Mouse (Mus musculus) cerebellum, adult 11-12 months (tissue): ENCODE measurements around the gene Tnrc6a.
A peak's percentile ranks its signal among the peaks of the same experiment; 100 is the strongest.
"Not testable (repeated sequence)": the region's sequence is repeated elsewhere in the genome, so short reads cannot be mapped to it uniquely, and the experiment has no call there.

Experiments
- DNase-seq: peaks from one replicate; pipeline ENCODE4 v3.0.0; 2022

Gene Tnrc6a

DNA sequence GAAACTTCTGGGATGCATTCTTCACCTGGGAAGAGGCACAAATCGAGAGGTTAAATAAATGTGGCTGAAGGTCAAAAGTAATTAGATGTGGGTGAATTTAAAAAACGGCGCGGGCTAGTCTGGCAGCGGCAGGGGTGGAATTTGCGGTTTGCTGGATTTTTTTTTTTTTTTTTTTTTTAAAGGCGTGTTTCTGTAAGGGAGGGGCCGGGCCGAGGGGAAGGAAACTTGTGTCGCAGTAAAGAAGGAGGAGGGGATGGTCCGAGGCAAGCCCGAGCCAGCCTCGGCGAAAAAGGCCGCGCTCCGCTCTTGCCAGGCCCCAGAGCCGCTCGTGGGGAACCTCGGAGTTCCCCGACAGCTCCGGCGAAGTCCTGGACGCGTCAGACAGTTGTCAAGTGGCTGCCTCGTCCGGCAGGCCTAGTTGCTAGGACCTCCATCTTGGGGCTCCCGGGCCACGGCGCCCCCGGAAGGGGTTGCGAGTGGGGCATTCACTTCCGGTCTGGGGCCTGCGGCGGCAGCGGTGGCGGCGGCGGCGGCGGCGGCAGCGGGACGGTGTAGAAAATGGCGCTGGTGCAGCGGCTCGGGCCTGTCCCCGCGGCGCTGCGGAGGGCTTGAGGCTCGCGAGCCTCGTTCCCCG lies at the start of gene Tnrc6a:
Tnrc6a (plus strand) TSS at position 221 of the 634 bp plus-strand sequence.
- peak; percentile 92 for DNase-seq

DNA sequence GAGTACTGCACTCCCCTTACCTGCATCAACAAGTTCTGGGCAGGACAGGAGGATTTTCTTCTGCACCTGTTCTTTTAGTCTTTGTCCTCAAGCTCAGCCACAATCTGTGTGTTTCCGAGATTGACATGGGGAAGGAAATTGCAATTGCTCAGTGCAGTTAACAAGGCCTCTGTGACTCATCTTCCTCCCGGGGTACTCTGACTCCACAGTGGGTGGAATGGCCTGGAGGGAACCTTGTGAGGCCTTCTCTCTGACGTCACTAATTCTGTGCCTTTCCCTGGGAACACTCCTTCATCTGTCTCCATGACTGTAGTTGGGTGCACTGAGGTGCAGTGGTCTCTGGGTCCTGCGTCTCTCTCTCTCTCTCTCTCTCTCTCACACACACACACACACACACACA lies 41.4 kb upstream of the Tnrc6a start:
- DNase-seq: no peak

DNA sequence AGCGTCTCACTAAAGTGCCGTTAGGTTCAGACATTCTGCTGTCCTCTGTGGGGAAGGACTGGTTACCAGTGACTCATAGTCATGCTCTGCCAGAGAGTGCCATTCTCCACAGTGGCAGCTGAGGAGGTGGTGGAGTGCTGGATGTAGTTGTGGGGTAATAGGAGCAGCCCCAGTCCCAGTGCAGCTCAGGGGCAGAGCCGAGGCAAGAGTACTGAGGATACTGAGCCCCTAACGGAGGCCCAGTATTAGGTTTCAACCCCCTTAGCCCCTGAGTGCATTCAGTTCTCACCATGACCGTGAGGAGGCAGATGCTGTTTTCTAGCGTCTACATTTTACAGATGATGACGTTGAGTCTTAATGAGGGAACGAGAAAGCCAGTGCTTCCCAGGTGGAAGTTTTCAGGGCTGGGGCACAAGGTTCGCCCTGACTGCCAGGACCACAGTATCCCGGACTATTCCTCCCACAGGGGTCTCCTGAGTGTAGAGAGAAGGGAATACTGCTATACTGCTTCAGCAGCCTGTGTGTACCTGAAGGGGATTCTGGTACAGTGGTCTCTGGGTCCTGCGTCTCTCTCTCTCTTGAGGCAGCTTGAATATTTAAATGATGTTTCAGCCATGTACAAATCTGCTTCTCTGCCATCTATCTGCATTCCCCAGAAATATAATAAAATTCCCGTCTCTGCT lies 40.1 kb upstream of the Tnrc6a start:
- DNase-seq: no peak

DNA sequence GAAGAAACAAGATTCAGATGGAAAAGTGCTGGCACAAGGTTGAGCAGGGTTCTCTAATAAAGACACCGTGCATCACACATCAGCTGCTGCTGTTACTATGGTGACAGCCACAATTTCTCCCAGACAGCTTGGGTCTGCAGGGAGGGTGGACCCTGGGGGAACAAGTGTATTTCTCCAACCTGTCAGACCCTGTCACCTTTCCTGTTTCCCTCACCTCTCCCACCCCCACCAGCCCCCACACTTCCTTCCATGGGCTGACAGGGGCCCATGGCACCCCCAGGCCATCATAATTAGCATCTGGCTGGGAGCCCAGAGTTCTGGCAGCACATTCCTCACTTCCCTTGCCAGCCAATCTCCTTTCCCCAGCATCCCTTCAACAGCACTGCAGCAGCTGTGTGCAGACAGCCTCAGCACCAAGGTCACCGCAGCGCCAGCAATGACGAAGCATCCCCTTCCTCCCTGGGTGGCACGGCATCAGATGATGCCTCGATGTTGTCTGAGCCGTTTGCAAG lies 39.4 kb upstream of the Tnrc6a start:
- DNase-seq: peak; percentile 37

DNA sequence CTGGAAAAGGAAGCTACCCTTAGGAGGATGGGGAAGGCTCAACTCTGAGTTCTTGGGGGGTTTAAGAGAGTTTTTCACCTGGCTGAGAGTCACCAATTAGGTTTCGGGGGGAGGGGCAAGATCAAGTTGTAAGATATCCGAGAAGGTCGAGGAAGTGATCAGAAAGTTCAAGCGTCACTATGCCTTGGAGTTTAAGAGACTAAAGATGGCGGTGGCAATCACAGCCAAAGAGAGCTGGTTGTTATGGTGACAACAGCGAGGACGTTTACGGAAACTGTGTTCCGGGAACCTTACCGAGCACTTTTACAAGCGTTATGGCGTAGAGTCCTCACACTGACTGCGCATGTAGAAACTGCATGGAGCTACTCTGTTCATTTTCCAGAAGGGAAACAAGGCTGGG lies 39.0 kb upstream of the Tnrc6a start:
- no peak for DNase-seq

DNA sequence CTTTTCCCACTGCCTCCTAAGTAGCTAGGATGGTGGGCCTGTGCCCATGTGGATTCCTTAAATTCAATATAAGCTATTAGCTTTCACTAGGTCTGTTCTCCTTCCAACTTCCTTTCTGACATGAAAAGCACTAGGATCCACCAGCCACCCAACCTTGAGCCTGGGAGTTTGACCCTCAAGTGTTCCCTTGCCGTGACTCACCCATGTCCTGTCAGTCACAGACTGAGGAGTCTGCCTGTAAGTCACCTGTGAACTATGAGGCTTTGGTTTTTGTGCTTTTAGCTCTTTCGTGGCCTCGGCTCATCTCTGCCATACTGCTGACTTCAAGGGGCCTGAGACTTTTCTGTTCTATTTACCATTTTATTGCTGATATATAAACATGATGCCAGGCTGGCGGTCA lies 34.8 kb upstream of the Tnrc6a start:
- DNase-seq: no peak

DNA sequence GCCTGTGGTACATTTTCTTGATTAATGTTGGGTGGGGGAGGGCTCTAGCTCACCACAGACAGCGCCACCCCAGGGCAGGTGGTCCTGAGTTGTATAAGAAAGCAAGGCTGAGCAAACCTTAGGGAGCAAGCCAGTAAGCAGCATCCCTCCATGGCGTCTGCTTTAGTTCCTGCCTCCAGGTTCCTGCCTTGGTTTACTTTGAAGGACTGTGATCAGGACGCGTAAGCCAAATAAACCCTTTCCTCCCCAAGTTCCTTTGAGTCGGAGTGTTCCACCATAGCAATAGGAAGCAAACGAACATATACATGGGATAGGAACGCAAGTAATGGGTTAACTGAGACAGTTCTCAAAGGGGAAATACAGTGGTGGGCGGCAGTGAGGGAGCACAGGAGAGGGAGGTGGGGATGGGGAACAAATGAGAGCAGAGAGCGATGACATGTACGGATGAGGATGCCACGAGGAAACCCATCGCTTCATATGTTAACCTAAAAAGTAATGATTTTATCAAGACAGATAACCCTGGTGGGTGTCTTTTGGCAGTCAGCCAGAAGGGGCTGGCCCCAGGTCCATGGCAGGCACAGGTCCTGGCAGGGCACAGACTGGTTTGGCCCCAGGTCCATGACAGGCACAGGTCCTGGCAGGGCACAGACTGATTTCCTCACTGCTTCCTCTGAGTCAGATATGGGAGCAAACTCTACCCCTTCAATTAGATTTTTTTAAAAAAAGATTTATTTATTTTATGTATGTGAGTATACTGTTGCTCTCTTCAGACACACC lies 27.2 kb upstream of the Tnrc6a start:
- DNase-seq: no peak

DNA sequence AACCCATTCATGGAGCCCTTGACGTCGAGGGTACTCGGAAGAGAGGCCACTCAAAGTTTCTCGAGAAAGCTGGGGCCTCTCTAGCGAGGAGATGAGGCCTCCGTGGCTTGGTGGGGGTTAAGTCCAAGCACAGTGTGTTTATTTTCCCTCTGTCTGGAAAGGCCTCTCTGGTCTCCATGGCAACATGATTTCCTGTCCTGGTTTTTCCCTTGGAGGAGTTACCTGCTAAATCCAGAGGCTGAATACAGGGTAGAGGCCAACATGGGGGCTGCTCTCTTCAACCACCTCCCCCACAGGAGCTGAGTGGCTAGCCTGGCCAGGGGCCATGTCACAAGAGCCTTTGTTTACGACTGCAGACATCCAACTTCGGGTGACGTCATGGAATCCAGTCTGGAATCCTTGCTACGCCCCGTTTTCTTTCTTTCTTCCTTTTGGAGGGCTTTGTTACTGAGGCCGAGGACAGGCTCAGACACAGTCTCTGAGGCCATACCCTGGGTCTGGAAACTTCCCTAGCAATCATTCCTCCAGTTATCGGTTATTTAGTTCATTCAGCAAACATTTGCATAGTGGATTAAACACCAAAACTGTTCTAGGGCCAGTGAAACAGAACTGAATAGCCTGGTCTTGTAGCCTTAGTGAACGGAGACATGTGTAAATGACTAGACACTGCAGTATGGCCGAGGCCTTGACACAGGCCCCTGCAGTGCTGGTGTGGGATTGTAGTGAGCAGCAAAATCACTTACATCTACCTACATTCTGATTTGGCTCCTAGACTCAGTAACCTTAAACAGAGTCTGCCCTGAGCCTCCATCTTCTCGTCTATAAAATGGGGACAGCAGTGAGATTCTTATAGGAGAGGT lies 25.6 kb upstream of the Tnrc6a start:
- peak; percentile 33 for DNase-seq

DNA sequence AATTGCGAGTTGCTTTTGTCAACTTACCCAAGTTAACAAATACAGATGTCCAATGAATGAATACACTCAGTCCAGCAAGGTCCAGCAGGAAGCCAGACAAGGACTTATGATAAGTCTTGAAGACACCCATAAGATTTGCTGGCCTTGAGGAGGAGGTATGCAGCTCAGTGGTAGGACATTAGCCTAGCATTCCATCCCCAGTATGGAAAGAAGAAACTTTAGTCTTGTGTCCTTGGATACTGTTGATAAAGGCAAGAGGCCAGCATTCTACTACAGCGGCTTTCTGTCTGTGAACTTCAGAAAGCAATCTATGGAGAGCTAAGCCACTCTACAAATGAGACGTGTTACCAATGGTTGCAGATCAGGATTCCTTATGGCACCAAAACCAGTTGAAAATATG lies 22.4 kb upstream of the Tnrc6a start:
- no peak for DNase-seq

DNA sequence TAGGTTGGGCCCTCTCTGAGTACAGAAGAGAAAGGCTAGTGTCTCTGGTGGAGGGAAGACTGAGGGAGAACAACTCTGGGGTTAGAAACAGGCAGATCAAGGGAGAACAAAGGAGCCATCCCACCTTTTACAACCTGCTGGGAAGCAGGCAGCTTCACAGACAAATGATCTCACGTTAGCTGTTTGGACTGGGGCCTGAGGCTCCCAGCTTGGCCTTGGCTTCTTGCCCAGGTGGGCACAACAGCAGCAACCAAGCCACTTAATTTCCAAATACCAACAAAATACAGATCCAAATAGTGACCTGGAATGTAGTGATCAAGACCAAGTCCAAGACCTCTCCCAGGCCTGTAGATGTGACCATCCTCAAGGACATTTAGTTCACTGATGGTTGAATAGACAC lies 18.3 kb upstream of the Tnrc6a start:
- not testable (repeated sequence) for DNase-seq

DNA sequence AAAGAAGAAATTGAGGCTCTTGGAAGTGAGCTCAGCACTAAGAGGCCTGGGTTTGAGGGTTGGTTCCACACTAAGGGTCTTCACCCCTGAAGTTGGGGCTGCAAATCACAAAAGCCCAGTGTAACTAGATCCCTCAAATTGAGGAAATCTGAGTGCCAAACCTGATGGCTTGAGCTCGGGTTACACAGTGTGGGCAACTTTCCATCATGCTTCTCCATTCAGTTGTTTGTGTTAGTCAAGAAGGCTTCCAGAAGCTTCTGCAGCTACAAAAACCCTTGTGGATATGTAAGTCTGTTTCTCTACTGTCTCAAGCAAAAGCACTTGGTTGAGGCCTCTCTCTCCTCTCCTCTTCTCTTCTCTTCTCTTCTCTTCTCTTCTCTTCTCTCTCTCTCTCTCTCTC lies 17.8 kb upstream of the Tnrc6a start:
- no peak for DNase-seq

DNA sequence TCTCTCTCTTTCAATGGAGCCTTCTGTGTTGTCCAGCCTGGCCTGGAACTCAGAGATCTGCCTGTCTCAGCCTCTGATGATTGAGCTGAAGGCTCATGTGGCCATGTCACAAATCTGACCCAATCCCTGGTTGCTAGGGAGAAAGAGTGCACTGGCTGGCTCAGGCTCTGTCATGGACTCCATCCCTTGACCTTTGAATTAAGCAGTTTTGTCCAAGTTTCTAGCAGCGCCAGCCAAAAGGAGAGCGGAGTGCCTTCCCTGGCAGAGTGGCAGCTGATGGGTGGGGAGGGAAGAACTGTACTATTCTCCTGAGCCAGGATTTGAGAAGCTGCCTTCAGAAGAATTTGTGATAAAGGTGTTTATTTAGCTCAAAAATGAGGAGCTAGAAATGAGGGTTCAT lies 17.4 kb upstream of the Tnrc6a start:
- no peak for DNase-seq

DNA sequence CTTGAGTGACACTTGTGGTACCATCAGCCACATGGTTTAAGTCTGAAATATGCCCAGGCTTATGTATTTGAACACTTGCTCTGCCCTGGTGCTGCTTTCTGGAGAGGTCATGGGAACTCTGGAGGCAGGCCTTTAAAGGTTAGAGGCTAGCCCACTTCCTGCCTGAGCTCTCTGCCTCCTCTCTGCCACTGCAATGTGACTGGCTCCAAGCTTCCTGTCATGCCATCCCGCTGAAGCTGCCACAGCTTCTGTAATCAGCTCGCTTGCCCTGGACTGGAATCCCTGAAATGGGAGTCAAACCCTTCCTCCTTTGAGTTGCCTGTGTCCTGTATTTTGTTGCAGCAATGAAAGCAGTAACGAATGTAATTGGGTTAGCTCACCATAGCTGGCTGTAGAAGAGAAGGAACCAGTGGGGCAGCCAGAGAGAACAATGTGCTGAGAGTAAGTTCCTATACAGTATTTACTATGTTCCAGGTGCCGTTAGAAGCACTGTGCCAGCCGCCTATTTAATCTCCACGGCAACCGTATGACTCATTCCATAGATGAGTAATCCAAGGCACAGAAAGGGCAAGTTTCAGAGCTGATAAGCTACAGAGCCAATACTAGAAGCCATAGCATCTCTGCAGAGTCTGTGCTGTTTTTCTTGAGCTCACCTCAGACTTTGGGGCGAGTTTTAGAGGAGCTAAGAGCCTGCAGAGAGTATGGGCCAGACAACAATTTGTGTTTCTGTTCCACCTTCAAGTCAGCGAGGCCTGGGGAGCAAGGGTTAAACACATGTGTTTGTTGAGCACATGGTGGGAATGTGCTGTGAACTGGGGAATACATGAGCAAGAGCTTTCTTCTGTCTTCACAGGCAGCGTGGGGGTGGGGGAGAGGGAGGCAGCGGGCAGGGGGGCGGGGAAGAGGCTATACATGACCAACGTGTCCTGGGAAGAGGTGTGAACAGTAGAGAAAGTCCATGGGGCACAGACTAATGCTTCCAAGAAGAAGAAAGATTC lies 15.3 kb upstream of the Tnrc6a start:
- DNase-seq: no peak

DNA sequence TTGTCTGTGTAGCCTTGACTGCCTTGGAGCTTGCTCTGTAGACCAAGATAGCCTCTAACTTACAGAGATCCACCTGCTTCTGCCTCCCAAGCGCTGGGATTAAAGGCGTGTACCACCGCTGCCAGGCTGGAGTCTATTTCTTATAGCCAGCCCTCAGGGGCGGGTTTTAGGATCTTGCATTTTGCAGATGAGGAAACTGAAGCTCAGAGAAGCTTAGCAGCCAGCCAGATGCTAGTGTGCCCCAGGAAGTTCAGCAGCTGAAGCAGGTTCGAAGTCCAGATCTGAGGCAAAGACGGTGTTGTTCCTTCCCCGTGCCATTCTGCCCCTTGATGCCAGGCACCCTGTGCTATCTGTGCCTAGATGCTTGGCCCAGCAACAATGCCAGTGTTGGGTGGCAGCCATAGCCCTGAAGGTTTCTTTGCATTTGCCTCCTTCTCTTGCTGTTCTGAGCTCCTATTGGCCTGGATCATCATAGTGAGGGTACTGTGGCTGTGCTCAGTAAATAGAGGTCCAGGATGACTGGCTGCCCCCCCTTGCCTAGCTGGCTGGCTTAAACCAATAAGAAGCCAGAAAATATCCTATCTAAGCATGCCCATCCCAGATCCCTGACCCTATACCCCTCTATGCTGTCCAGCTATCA lies 14.2 kb upstream of the Tnrc6a start:
- DNase-seq: no peak

DNA sequence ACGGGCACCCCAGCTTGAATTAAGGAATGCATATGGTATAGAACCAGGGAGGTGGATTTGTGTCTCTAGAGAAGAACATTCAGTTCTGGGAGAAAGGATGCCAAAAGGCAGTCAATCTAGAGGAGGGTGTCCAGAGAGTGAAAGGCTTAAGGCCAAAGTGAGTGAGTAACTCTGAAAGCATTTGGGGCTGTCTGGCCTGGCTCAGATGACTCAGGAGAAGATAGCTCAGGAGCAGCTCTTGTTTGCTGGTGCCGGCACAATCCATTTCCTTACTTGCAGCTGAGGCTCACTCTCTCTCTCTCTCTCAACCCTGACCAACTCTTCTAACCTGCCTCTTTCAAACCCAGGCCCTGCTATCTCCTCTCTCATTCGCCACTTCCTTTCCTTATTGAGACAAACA lies 13.6 kb upstream of the Tnrc6a start:
- DNase-seq: no peak

DNA sequence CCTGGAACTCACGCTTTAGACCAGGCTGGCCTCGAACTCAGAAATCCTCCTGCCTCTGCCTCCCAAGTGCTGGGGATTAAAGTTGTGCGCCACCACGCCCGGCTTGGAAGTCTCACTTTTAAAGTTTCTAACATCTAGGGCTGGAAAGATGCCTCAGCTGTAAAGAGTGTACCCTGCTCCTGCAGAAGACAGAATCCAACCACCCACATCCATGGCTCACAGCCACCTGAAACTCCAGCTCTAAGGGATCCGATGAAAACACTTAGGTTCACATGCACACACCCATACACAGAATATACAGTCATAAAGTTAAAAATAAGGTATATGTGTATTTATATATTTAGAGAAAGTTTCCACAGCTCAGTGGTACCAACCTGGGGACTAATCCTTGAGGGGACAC lies 10.1 kb upstream of the Tnrc6a start:
- no peak for DNase-seq

DNA sequence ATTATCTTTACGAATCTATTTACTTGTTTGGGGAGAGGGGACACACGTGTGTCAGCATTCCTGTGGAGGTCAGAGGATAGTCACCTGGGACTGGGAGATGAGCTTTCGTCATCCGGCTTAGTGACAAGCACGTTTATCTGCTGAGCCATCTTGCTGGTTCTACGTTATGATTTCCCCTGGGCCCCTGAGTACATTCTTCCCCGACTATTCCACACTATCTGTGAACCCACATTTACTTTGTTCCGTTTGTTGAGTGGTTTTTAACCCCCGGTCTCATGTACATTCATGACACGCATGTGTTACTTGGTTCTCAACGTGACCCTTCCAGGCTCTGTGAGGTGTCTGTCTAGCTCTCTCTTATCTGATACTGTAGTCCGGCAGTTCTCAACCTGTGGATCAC lies 6.9 kb upstream of the Tnrc6a start:
- DNase-seq: no peak

DNA sequence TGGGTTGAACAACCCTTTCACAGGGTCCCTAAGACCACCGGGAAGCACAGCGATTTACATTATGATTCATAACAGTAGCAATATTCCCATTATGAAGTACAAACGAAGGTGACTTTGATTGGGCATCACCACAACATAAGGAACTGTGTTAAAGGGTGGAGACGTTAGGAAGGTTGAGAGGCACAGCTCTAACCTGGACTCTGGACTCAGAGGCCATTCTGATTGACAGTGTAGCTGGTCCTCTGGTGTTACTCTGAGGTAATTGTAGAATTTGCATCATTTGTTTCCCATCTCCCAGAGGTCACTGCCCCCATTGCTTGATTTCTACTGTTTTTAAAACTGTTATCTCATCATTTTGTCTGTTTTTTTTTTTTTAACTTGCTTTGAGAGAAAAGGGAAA lies 6.5 kb upstream of the Tnrc6a start:
- no peak for DNase-seq

DNA sequence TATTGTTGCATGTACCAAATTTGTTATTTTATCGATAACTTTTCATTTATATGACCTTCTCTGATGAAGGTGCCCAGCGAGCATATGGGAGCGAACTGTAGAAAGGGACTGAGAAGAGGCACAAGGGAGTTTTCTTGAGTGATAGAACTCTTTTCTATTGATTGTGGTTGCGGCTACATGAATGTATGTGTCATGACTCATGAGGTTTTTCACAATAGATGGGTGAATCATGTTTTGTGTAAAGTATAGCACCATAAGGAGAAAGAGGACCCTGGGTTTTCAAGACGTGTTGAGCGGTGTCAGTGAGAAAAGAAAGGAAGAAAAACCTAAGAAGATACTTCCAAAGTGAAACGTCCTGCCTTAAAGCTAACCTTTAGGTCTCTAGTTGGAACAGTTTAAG lies 3.2 kb upstream of the Tnrc6a start:
- DNase-seq: no peak

DNA sequence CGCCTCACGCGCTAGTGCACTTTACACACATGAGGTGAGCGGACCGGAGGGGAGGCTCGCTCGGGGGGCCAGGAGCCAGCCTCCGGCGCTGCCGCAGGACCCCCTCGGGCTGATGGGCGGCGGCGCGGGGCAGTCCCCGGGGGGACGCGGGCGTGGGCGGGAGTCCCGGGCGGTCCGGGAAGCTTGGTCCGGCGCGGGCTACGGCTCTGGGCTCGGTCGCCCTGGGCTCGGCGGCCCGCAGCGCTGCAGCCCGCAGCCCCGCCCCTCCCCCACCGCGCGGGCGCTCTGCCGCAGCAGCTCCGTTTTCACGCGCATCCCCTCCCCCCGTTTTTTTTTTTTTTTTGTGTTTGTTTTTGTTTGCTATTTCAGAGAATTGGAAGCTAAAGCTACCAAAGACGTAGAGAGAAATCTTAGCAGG lies 623 bp downstream of the Tnrc6a start:
- DNase-seq: no peak

DNA sequence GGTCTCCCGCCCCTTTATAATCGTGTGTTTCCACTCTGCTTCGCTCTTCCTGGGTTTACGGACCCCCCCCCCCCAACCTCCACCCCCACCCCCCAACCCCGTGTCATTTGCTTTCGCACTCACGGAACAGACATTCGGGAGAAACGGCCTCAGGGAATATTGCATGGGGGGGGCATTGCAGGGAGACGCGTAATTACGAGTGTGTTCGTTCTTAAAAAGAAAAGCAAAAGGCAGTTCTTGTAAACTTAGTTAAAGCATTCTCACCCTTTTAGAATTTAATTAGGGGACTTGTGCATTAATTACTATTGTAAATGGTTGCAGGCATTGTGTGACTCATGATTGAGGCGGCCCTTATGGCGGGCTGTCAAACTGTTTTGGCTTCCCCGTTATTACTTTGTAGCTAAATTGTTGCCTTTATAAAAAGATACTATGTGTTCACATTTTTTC lies 1.1 kb downstream of the Tnrc6a start:
- no peak for DNase-seq
